Mouse (Mus musculus): ENCODE measurements around the gene Apopt1.

The Apopt1 gene

GRCm38 (mm10) chr12:111785174-111785573, 72.1 kb downstream of the Apopt1 start:
- no peak for DNase-seq

- no peak for DNase-seq
Observed at GRCm38 (mm10) chr12:111787015-111787414, 74.0 kb downstream of the Apopt1 start.

GRCm38 (mm10) chr12:111790090-111790489, 77.0 kb downstream of the Apopt1 start:
- peak; percentile 78 for DNase-seq

GRCm38 (mm10) chr12:111790631-111791030, 77.6 kb downstream of the Apopt1 start:
- DNase-seq = no peak

GRCm38 (mm10) chr12:111791474-111792104, 78.5 kb downstream of the Apopt1 start:
- DNase-seq = no peak

GRCm38 (mm10) chr12:111794102-111794501, 81.0 kb downstream of the Apopt1 start:
- peak; percentile 86 for DNase-seq

- peak; percentile 31 for DNase-seq
Observed at GRCm38 (mm10) chr12:111794526-111795179, 81.6 kb downstream of the Apopt1 start.

GRCm38 (mm10) chr12:111795180-111795895, 82.3 kb downstream of the Apopt1 start:
- DNase-seq = peak; percentile 75

- DNase-seq = no peak
Observed at GRCm38 (mm10) chr12:111797251-111797650, 84.2 kb downstream of the Apopt1 start.

- DNase-seq = no peak
Observed at GRCm38 (mm10) chr12:111798493-111798892, 85.4 kb downstream of the Apopt1 start.

- peak; percentile 47 for DNase-seq
Observed at GRCm38 (mm10) chr12:111800459-111801183, 87.6 kb downstream of the Apopt1 start.

GRCm38 (mm10) chr12:111803538-111803937, 90.5 kb downstream of the Apopt1 start:
- no peak for DNase-seq

Measured in kidney, adult 11 months (tissue).